Mouse (Mus musculus) left cerebral cortex, postnatal 36 days (tissue): ENCODE measurements around the gene Olfr635. TPM values are rescaled to one million over a fixed set of nuclear protein-coding genes. Genes with fewer than 3 reads are reported as not detected.
"Not testable (repeated sequence)": the region's sequence is repeated elsewhere in the genome, so short reads cannot be mapped to it uniquely, and the experiment has no call there.

ENCODE experiments used
- DNase-seq, 2 experiments: peaks; one replicate each; pipeline ENCODE4 v3.0.0; 2021 to 2022; ENCODE audit warnings: low spot score in 2 of 2, mixed read lengths in 1 of 2
- intact Hi-C: fragments of 180-260 bp; cut with DNase I; formaldehyde crosslinking; loops from one replicate; pipeline ENCODE4 v1.15.1; 2025
- total RNA-seq, 2 experiments: library from RNA; stranded (reverse); gene quantifications; 2 replicates each; pipeline ENCODE4 v1.2.3; 2021

Gene Olfr635
- total RNA-seq, result under 1 TPM; 0.02 to 0.07 TPM

DNA sequence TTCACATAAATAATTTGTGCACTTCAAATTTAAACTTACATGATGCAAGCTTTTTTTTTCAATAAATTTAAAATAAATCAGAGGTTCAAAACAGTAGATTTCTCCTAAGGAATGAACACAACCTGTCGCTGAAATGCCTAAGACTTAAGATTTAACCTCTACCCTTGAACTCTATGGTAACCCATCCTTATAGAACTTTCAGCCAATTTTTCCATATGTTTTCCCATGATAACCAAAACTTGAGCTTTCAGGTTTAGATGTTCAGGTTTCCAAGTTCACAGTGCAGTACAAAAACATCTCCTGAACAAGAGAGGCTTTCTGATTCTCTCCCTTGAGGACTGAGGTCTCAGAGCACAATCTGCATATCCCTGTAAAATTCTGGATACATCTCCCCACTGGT, at the start of gene Olfr635:
TSS of gene Olfr635 (plus strand) at position 301 of the 400 bp plus-strand sequence.
- no peak for DNase-seq
- intact Hi-C loops, result no loop called here

GRCm38 (mm10) chr7:103928525-103928924, 42.4 kb upstream of the Olfr635 start, which contains the start of gene Olfr631:
Gene Olfr631, plus strand, starts transcription at chr7:103928825.
- intact Hi-C loops, result no loop called here
- DNase-seq, result no peak

- intact Hi-C loops, result no loop called here
- DNase-seq, result no peak
Measured at GRCm38 (mm10) chr7:103934264-103934663, 36.7 kb upstream of the Olfr635 start, which contains the start of gene Olfr632. Gene Olfr632, plus strand, starts transcription at chr7:103934347.

- DNase-seq, result no peak
- intact Hi-C loops, result no loop called here
Measured at GRCm38 (mm10) chr7:103942730-103943129, 28.2 kb upstream of the Olfr635 start.

- DNase-seq, result no peak
- intact Hi-C loops, result no loop called here
Measured at GRCm38 (mm10) chr7:103944137-103944536, 26.8 kb upstream of the Olfr635 start, which contains the start of gene Olfr633. Gene Olfr633, plus strand, starts transcription at chr7:103944437.

- intact Hi-C loops, DNase-seq: not testable (repeated sequence)
Measured at GRCm38 (mm10) chr7:103966873-103967272, 4.1 kb upstream of the Olfr635 start.

- intact Hi-C loops, result no loop called here
- no peak for DNase-seq
Measured at GRCm38 (mm10) chr7:103971782-103972181, 830 bp downstream of the Olfr635 start.

DNA sequence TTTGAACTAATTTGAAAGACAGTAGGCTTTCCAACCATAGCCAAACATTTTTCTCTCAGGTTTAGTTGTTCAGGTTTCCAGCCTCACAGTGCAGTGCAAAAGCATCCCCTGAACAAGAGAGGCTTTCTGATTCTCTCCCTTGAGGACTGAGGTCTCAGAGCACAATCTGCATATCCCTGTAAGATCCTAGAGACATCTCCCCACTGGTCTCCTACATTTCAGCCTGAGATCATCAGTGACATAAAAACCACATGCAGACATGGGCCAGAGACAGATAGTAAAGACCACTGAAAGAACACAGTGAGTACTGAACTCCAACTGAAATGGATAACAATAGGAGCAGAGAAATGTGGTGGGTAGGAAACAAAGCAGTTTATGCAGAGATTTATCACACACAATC, 27.5 kb downstream of the Olfr635 start, which contains the start of gene Olfr638:
TSS of gene Olfr638 (plus strand) at position 301 of the 400 bp plus-strand sequence.
- no peak for DNase-seq
- intact Hi-C loops, result no loop called here

- no peak for DNase-seq
- intact Hi-C loops, result no loop called here
Measured at GRCm38 (mm10) chr7:103999124-103999523, 28.2 kb downstream of the Olfr635 start.

GRCm38 (mm10) chr7:104017203-104017602, 46.3 kb downstream of the Olfr635 start, which contains the start of gene Olfr639:
Gene Olfr639, minus strand, starts transcription at chr7:104017303.
- intact Hi-C loops, result no loop called here

GRCm38 (mm10) chr7:104018953-104019352, 48.0 kb downstream of the Olfr635 start:
- DNase-seq, result no peak
- intact Hi-C loops, result no loop called here

More at GRCm38 (mm10) chr7:104017203-104017602, 46.3 kb downstream of the Olfr635 start, which contains the start of gene Olfr639:
- no peak for DNase-seq

DNA sequence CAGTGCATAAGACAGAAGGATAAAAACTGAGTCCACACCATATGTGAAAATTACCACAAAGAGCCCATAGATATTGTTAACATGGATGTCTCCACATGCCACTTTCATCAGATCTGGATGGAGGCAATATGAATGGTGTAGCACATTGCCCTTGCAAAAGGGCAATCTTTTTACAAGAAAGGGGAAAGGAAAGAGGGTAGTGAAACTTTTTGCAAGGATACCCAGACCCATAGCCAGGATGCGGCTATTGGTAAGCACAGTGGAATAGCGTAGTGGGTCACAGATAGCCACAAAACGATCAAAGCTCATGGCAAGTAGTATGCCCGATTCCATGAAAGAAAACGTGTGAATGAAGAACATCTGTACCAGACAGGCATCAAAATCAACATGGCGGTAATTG, 50.7 kb downstream of the Olfr635 start:
- no peak for DNase-seq
- intact Hi-C loops, result no loop called here

- DNase-seq, result no peak
- intact Hi-C loops, result no loop called here
Measured at GRCm38 (mm10) chr7:104025473-104025872, 54.5 kb downstream of the Olfr635 start, which contains the start of gene Olfr640. Gene Olfr640, minus strand, starts transcription at chr7:104025573.

DNA sequence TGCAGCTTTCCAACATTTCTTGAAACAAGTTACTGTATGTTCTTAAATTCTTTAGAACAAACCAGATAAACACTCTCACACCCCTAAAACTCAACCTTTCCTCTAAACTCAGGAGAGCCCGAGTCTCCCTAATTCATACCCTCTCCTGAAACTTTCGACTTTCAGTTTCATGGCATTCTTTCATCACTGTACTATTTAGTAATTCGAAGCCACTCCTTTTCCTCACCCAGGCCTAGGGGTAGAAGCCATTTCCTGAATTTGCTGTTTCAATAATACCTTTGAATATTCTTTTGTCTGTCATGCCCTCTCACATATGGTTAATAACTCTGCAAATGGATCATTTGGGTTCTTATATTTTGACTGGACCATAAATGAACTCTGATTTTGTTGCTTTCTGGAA, 56.0 kb downstream of the Olfr635 start:
- no peak for DNase-seq
- intact Hi-C loops, result no loop called here

DNA sequence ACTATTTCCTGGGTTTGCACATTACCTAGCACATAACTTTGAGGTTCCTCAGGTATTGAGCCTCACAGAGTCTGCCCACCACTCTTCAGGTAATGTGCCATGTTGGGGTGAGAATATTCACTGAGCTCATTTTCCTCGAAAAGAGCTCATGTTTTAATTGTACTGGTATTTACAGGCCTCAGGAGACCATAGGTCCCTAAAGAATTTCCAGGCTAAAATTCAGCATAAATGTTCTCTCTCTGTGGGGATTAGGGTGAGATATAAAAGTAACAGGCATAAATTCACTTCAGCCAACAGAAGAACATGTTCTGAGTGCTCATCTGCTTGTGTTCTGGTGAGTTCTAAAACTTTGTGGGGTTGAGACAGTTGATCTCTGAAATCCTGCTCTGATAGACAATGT, 64.2 kb downstream of the Olfr635 start, which contains the start of gene Olfr641:
TSS of gene Olfr641 (plus strand) at position 301 of the 400 bp plus-strand sequence.
- no peak for DNase-seq
- intact Hi-C loops, result no loop called here

Other genes starting within 250 kb of the Olfr635 start
- not detected for gene Olfr628, start 240.8 kb upstream of the Olfr635 start, total RNA-seq
- not detected for gene Olfr629, start 226.2 kb upstream of the Olfr635 start, total RNA-seq
- gene Olfr630, start 213.8 kb upstream of the Olfr635 start, total RNA-seq, result not detected
- not detected for gene Olfr69, start 199.6 kb upstream of the Olfr635 start, total RNA-seq
- gene Olfr68, start 191.5 kb upstream of the Olfr635 start, total RNA-seq, result not detected
- gene Olfr67, start 179.3 kb upstream of the Olfr635 start, total RNA-seq, result not detected
- gene Hbb-bt, start 157.2 kb upstream of the Olfr635 start, total RNA-seq, result 10 to 100 TPM; 49.8 to 50.7 TPM
- 100 to 1,000 TPM; 365 to 420 TPM for gene Hbb-bs, start 143.1 kb upstream of the Olfr635 start, total RNA-seq
- not detected for gene Hbb-bh2, start 130.6 kb upstream of the Olfr635 start, total RNA-seq
- gene Hbb-bh1, start 128.0 kb upstream of the Olfr635 start, total RNA-seq, result not detected
- not detected for gene Hbb-y, start 117.9 kb upstream of the Olfr635 start, total RNA-seq
- gene Olfr66, start 84.9 kb upstream of the Olfr635 start, total RNA-seq, result not detected
- gene Olfr64, start 76.7 kb upstream of the Olfr635 start, total RNA-seq, result not detected
- not detected for gene Olfr65, start 67.7 kb upstream of the Olfr635 start, total RNA-seq
- not detected for gene Olfr631, start 42.3 kb upstream of the Olfr635 start, total RNA-seq
- under 1 TPM in 1 of 2 experiments, not detected in 1; 0.25 TPM for gene Olfr632, start 36.8 kb upstream of the Olfr635 start, total RNA-seq
- gene Olfr633, start 26.7 kb upstream of the Olfr635 start, total RNA-seq, result not detected
- not detected for gene Olfr638, start 27.6 kb downstream of the Olfr635 start, total RNA-seq
- under 1 TPM; 0.12 to 0.16 TPM for gene Olfr639, start 46.2 kb downstream of the Olfr635 start, total RNA-seq
- gene Olfr640, start 54.4 kb downstream of the Olfr635 start, total RNA-seq, result not detected
- gene Olfr641, start 64.3 kb downstream of the Olfr635 start, total RNA-seq, result not detected
- gene Olfr642, start 81.5 kb downstream of the Olfr635 start, total RNA-seq, result not detected
- not detected for gene 4930516K23Rik, start 90.3 kb downstream of the Olfr635 start, total RNA-seq
- not detected for gene Olfr644, start 100.7 kb downstream of the Olfr635 start, total RNA-seq
- not detected for gene Olfr645, start 114.3 kb downstream of the Olfr635 start, total RNA-seq
- not detected for gene Olfr646, start 133.7 kb downstream of the Olfr635 start, total RNA-seq
- gene Ubqln5, start 158.7 kb downstream of the Olfr635 start, total RNA-seq, result not detected
- gene Olfr643, start 166.3 kb downstream of the Olfr635 start, total RNA-seq, result not detected
- gene Ubqln3, start 172.1 kb downstream of the Olfr635 start, total RNA-seq, result not detected
- not detected for gene Ubqlnl, start 179.4 kb downstream of the Olfr635 start, total RNA-seq
- not detected for gene Olfm5, start 193.7 kb downstream of the Olfr635 start, total RNA-seq
- under 1 TPM; 0.15 to 0.45 TPM for gene Olfr648, start 212.2 kb downstream of the Olfr635 start, total RNA-seq
- gene Olfr649, start 224.8 kb downstream of the Olfr635 start, total RNA-seq, result not detected
- under 1 TPM in 1 of 2 experiments, not detected in 1; 0.15 TPM for gene Trim6, start 247.6 kb downstream of the Olfr635 start, total RNA-seq